Mouse (Mus musculus) lung, embryonic 16.5 days (tissue): ENCODE measurements around the gene Zpbp2. TPM values are rescaled to one million over a fixed set of nuclear protein-coding genes. Genes with fewer than 3 reads are reported as not detected.

Experiments used
- ATAC-seq: fragments of 200-750 bp; cut with Nextera tagmentation; 2 replicates; pipeline ENCODE4 v1.8.0; 2017; ENCODE audit warnings: low read depth, mild to moderate bottlenecking, moderate library complexity
- H3K27ac ChIP-seq: fragments of 300-500 bp; sonication (generic); 2 replicates; pipeline ENCODE4 v1.5.1; 2014; ENCODE audit warnings: mild to moderate bottlenecking, control low read depth, low read length
- H3K27me3 ChIP-seq: fragments of 300-500 bp; sonication (generic); 2 replicates; pipeline ENCODE4 v1.6.1; 2014; ENCODE audit warnings: low read depth, low read length, mixed read lengths; ENCODE audit not compliant: control insufficient read depth, insufficient read depth
- H3K36me3 ChIP-seq: fragments of 300-500 bp; sonication (generic); 2 replicates; pipeline ENCODE4 v1.6.1; 2014; ENCODE audit warnings: low read length; ENCODE audit not compliant: control insufficient read depth, insufficient read depth
- H3K4me1 ChIP-seq: fragments of 300-500 bp; sonication (generic); replicated peaks from 2 replicates; pipeline ENCODE4 v1.6.1; 2014; ENCODE audit warnings: low read length, mixed read lengths; ENCODE audit not compliant: control insufficient read depth, insufficient read depth
- H3K4me2 ChIP-seq: fragments of 300-500 bp; sonication (generic); 2 replicates; pipeline ENCODE4 v1.6.1; 2014; ENCODE audit warnings: low read depth, low read length, control low read depth
- H3K4me3 ChIP-seq: fragments of 300-500 bp; sonication (generic); 2 replicates; pipeline ENCODE4 v1.5.1; 2014; ENCODE audit warnings: mild to moderate bottlenecking, low read length, control low read depth
- H3K9ac ChIP-seq: fragments of 300-500 bp; sonication (generic); 2 replicates; pipeline ENCODE4 v1.6.1; 2014; ENCODE audit warnings: low read length, control low read depth
- H3K9me3 ChIP-seq: fragments of 300-500 bp; sonication (generic); 2 replicates; pipeline ENCODE4 v1.6.1; 2016; ENCODE audit warnings: low read length; ENCODE audit not compliant: control insufficient read depth
- WGBS: fragments of 180-500 bp; shearing (Covaris S2); extraction: QIAGEN DNeasy Blood & Tissue Kit; methylation state at CpG from one replicate; pipeline ENCODE4 v1.1.7; 2014; 5-methylcytosine and 5-hydroxymethylcytosine counted together
- polyA plus RNA-seq: library from polyadenylated mRNA; unstranded; fragments of >200 nt; fragmentation: Nextera tagmentation; extraction: Ambion mirVana; gene quantifications from 2 replicates; pipeline ENCODE4 v1.2.1, GENCODE M21; 2015

Gene Zpbp2
- polyA plus RNA-seq, 1 experiment from 2014 or later, result not detected

GRCm38 (mm10) chr11:98537480-98538034 lies 13.3 kb upstream of the Zpbp2 start:
- ATAC-seq, result no peak
- peaks cover 3% of the 10 kb centered on the region; the same call in 1 of the 2 replicates for H3K27me3 ChIP-seq
- H3K9me3 ChIP-seq, result no peaks in the 10 kb centered on the region; the same call in 1 of the 2 replicates
- H3K4me2 ChIP-seq, result no peak overlapping the region
- H3K36me3 ChIP-seq, result no peaks in the 10 kb centered on the region
- no peak overlapping the region for H3K27ac ChIP-seq
- no peaks in the 10 kb centered on the region for H3K4me1 ChIP-seq
- H3K9ac ChIP-seq, result no peak overlapping the region
- H3K4me3 ChIP-seq, result no peak overlapping the region

GRCm38 (mm10) chr11:98540319-98540718 lies 10.6 kb upstream of the Zpbp2 start:
- H3K4me1 ChIP-seq, result no peaks in the 10 kb centered on the region

DNA sequence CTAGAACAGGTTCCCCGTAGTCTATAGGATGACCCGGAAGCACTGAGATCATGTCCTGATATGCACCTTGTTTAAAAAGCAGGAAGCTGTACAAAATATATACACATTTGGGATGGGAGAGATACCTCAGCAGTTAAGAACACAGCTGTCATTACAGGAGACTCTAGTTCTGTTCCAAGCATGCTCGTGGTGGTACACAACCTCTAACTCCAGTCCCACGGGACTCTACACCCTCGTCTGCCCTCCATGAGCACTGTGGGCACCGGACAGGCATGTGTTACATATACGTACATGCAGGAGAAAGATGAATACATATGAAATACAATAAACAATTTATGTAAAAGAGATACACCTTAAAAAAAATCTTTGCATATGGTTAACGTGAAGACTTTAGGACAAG lies 8.3 kb upstream of the Zpbp2 start:
- Histone ChIP-seq H3K4me1 (0 out of 2 replicates have a peak, but pooled peaks cover 2% of the 10 kb centered on the region), H3K27ac (no peak overlapping the region), H3K4me2 (no peak overlapping the region), H3K36me3 (no peaks in the 10 kb centered on the region), H3K9me3 (no peaks in the 10 kb centered on the region; the same call in 1 of the 2 replicates), H3K27me3 (peaks cover 34% of the 10 kb centered on the region), H3K4me3 (no peak overlapping the region), H3K9ac (no peak overlapping the region)
- no peak for ATAC-seq
- WGBS, result 67% methylated on average over 8 of the region's 8 CpGs

More at GRCm38 (mm10) chr11:98540319-98540718, 10.6 kb upstream of the Zpbp2 start:
- H3K4me3 ChIP-seq, result no peak overlapping the region
- 78% methylated on average over 5 of the region's 5 CpGs for WGBS
- no peaks in the 10 kb centered on the region for H3K36me3 ChIP-seq
- H3K27me3 ChIP-seq, result peaks cover 14% of the 10 kb centered on the region
- no peak overlapping the region for H3K27ac ChIP-seq
- no peak for ATAC-seq
- H3K4me2 ChIP-seq, result no peak overlapping the region
- no peaks in the 10 kb centered on the region; the same call in 1 of the 2 replicates for H3K9me3 ChIP-seq
- H3K9ac ChIP-seq, result no peak overlapping the region

DNA sequence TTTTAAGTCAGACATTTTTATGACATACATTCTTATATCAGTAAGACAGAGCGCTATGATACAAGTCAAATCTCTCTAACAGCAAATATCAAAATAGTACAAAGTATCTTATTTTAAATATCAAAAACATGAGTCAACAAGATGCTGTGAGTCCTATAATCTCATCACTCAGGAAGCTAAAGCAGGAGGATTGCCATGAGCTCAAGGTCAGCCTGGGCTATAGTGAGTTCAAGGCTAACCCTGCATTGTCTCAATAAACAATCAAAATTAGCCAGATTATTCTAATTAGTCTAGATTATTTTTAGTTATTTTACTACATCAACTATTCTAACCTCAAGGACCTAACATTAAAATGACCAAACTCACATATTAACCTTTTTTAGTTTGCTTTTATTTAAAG lies 7.5 kb upstream of the Zpbp2 start:
- 70% methylated on average over 1 of the region's 1 CpGs for WGBS
- H3K36me3 ChIP-seq, result no peaks in the 10 kb centered on the region
- no peaks in the 10 kb centered on the region; the same call in 1 of the 2 replicates for H3K9me3 ChIP-seq
- no peak for ATAC-seq
- H3K27me3 ChIP-seq, result peaks cover 42% of the 10 kb centered on the region
- 0 out of 2 replicates have a peak, but pooled peaks cover 2% of the 10 kb centered on the region for H3K4me1 ChIP-seq
- no peak overlapping the region for H3K9ac ChIP-seq
- H3K27ac ChIP-seq, result no peak overlapping the region
- no peak overlapping the region for H3K4me3 ChIP-seq
- H3K4me2 ChIP-seq, result no peak overlapping the region

- no peak for ATAC-seq
- H3K9me3 ChIP-seq, result no peaks in the 10 kb centered on the region; the same call in 1 of the 2 replicates
- peak overlapping the region; percentile 51; the same call in 1 of the 2 replicates for H3K9ac ChIP-seq
- no peak overlapping the region for H3K27ac ChIP-seq
- H3K36me3 ChIP-seq, result no peaks in the 10 kb centered on the region
- peak overlapping the region; percentile 86 for H3K4me2 ChIP-seq
- 4% methylated on average over 16 of the region's 16 CpGs for WGBS
- 0 out of 2 replicates have a peak, but pooled peaks cover 2% of the 10 kb centered on the region for H3K4me1 ChIP-seq
- peaks cover 54% of the 10 kb centered on the region for H3K27me3 ChIP-seq
- H3K4me3 ChIP-seq, result peak overlapping the region; percentile 52
These were observed 5.8 kb upstream of the Zpbp2 start for GRCm38 (mm10) chr11:98544890-98545677.

GRCm38 (mm10) chr11:98545711-98546231 lies 5.1 kb upstream of the Zpbp2 start, which contains the start of gene Ikzf3:
Gene Ikzf3 (minus strand): TSS chr11:98546031.
- Histone ChIP-seq H3K27ac (no peak within 1 kb of the TSS), H3K9ac (peak within 1 kb of the TSS; percentile 51; the same call in 1 of the 2 replicates), H3K9me3 (no peaks in the 10 kb centered on the region; the same call in 1 of the 2 replicates), H3K27me3 (peaks cover 56% of the 10 kb centered on the region), H3K4me1 (peaks cover 6% of the 10 kb centered on the region), H3K4me2 (peak within 1 kb of the TSS; percentile 86), H3K4me3 (peak within 1 kb of the TSS; percentile 52), H3K36me3 (no peaks in the 10 kb centered on the region)
- WGBS, result under 1% methylated on average over 57 of the region's 58 CpGs
- ATAC-seq, result peak; percentile 28; the same call in 1 of the 2 replicates

DNA sequence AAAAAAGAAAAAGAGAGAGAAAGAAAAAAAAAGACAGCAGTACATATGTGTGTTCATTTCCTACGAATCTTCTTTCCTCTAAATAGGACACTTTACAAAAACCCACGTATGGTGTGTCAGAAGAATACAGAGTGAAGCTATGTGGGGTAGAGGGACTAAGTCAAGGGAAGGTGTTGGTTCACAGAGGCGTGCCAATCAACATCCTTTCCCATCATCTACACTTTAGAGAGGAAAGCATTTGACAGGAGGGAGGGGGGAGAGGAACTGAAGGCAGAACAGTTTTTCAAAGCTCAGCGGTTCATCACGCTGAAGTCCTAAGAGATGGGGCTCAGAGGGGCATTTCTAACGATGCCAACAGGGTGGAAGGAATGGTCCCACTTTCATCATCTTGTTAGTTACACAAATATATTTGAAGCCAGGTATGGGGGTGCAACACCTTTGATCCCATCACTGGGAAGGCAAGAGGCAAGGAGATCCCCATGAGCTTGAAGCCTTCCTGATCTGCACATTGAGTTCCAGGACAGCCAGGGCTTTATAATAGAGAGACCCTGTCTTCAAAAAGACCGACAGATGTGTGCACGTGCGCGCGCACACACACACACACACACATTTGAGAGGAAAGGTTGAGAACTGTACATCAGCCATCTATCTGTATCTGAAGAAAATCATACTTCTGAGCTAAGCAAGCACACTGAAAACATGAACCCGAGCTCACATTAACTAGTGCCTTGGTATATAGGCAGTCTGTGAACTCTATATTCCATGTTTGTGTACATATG lies 4.2 kb upstream of the Zpbp2 start:
- 38% methylated on average over 12 of the region's 12 CpGs for WGBS
- ATAC-seq, result no peak
- peaks cover 56% of the 10 kb centered on the region for H3K27me3 ChIP-seq

DNA sequence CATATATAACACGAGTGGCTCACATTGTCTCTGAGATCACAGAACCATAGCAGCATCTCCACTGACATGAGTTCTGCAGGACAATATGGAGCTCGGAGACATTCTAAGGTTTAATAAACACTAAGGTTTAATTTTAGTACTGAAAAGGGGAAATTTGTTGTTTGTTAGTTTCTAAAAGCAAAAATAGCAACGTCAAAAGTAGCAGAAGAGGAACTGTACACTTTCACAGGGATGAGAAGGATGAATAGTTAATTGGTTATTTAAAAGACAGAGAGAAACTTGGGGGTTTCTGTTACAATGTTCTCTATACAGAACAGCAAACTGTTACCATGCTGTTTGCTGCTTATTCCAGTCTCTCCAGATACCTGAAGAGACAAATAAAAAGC lies 3.6 kb upstream of the Zpbp2 start:
- no peak overlapping the region for H3K4me2 ChIP-seq
- no peak overlapping the region for H3K4me3 ChIP-seq
- peaks cover 6% of the 10 kb centered on the region for H3K4me1 ChIP-seq
- no peak for ATAC-seq
- WGBS, result 52% methylated on average over 3 of the region's 3 CpGs
- no peak overlapping the region for H3K27ac ChIP-seq
- peaks cover 56% of the 10 kb centered on the region for H3K27me3 ChIP-seq
- H3K9ac ChIP-seq, result no peak overlapping the region
- H3K9me3 ChIP-seq, result no peaks in the 10 kb centered on the region; the same call in 1 of the 2 replicates
- H3K36me3 ChIP-seq, result no peaks in the 10 kb centered on the region

More for the DNA sequence above, 4.2 kb upstream of the Zpbp2 start:
- H3K4me3 ChIP-seq, result no peak overlapping the region
- no peak overlapping the region for H3K27ac ChIP-seq
- no peaks in the 10 kb centered on the region; the same call in 1 of the 2 replicates for H3K9me3 ChIP-seq
- H3K4me2 ChIP-seq, result no peak overlapping the region
- H3K4me1 ChIP-seq, result peaks cover 6% of the 10 kb centered on the region
- no peaks in the 10 kb centered on the region for H3K36me3 ChIP-seq
- no peak overlapping the region for H3K9ac ChIP-seq
